Mouse (Mus musculus): ENCODE results near the gene Prune2.

Gene Prune2

DNA sequence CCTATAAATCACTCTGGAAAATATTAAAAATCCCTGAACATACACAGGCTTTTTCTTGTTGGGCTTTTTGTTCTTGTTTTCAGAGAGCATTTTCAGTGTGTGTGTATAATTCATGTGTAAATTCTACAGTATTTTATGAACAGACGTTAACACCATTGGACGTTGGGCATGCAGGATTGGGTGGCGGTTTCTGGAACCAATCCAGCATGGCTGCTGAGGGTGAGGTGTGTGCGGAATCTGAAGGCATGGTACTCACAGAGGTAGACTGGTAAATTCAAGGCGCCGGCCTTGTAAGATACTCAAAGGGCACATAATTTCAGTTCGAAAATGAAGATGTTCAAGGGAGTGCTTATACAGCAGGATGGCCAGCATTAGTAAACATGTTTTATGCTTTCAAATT lies 251.2 kb downstream of the Prune2 start:
- no peak for DNase-seq (ENCODE audit: low spot score in 2 of 2)

- no peak for DNase-seq (ENCODE audit: low spot score in 2 of 2)
Measured at GRCm38 (mm10) chr19:17210541-17210940, 254.6 kb downstream of the Prune2 start.

GRCm38 (mm10) chr19:17214896-17215520 lies 259.1 kb downstream of the Prune2 start:
- DNase-seq (ENCODE audit: low spot score in 2 of 2), result no peak

DNA sequence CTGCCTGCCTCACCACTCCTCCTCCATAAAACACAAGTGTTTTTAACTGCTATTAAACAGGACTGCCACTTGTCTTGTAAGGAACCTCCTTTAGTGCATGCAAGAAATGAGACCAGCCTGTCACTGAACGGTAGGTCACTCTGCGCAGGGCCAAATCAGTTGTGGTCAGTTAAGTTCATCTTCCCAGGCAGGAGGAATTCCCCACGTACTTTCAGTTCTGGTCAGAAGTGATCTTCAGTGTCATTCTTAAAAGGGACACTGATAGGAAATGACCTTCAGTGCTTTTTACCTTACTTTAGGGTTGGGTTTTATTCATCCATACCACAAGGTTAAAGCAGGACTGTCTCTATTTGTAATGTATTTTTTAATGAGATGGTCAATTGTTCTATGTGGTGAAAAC lies 262.3 kb downstream of the Prune2 start:
- DNase-seq (ENCODE audit: low spot score in 2 of 2), result no peak

- no peak for DNase-seq (ENCODE audit: low spot score in 2 of 2)
Measured at GRCm38 (mm10) chr19:17223801-17224200, 267.9 kb downstream of the Prune2 start.

- no peak for DNase-seq (ENCODE audit: low spot score in 2 of 2)
Measured at GRCm38 (mm10) chr19:17225570-17226083, 269.7 kb downstream of the Prune2 start.

GRCm38 (mm10) chr19:17226096-17226495 lies 270.2 kb downstream of the Prune2 start:
- DNase-seq (ENCODE audit: low spot score in 2 of 2), result no peak

DNA sequence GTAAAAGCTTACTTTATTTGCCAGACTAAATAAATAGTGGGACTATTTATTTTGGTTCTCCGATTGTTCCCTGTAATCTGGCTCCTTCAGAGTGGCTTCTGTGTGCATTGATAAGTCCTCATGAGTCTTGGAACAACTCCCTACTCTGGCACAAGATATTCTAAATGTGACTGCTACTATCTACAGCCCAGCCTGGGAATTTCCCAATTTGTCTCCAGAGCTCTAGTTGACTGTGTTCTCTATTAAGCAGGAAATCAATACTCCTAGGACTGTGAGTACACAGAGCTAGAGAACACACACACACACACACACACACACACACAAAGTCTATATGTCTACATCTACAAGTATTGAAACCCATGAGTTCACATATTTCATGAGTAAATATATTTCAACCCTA lies 274.1 kb downstream of the Prune2 start:
- DNase-seq (ENCODE audit: low spot score in 2 of 2), result no peak

DNA sequence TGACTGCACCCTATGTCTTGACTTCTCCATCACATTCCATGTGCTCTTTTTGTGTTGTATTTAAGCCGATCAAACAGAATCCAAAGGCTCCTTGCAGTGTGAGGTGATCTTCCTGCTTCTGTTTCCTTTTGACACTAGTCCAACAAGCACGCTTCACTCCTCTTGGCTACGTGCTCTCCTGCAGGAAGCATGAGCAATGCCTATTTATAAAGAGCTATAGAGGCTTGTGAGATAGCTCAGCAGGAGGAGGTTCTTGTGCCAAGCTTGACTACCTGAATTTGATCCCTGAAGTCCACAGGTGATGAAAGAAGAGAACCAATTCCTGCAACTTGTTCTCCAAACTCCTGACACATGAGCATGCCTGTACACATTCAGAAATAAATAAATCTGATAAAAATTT lies 282.6 kb downstream of the Prune2 start:
- no peak for DNase-seq (ENCODE audit: low spot score in 2 of 2)

GRCm38 (mm10) chr19:17240170-17241077 lies 284.5 kb downstream of the Prune2 start:
- DNase-seq (ENCODE audit: low spot score in 2 of 2), result no peak

DNA sequence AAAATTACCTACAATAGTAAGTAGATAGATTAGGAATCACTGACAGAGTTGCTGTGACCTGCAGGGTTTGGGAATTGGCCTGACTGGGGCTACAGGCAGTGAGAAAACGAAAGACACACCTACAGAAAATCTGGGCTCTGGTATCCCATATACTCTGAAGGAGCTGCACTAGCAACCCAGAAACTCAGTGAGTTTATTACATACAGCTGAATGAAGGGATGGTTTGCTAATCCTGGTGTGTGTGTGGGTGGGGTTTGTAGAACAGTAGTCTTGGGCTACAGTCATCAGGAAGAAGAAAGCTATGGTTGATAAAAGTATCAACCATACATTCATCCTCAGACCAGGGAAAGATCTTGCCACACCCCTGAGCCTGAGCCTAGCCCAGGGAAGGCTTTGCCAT lies 285.3 kb downstream of the Prune2 start:
- no peak for DNase-seq (ENCODE audit: low spot score in 2 of 2)

GRCm38 (mm10) chr19:17242962-17243361 lies 287.0 kb downstream of the Prune2 start:
- no peak for DNase-seq (ENCODE audit: low spot score in 2 of 2)

- no peak for DNase-seq (ENCODE audit: low spot score in 2 of 2)
Measured at GRCm38 (mm10) chr19:17244544-17244943, 288.6 kb downstream of the Prune2 start.

DNA sequence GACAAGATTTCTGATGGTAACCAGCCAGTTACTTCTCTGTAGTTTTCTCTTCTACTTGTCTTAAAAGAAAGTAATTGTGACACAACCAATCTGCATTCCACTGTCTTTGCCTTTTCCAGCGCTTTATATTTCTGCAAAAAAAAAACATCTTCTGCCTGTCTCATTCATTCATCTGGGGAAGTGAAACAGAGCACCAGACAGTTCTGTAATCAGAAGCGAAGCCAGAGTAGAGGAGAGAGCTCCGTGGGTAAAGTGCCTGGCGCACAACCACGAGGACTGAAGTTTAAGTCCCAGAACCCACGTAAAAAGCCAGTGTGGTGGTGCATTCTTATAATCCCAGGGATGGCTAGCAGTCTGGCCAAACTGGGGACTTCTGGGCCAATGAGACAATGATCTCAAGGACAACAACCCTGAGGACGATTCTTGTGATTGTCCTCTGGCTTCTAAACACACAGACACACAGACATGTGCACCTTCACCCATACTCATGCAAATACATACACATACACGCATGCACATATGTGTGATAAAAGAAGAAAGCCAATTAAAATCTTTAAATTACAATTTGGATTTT lies 291.5 kb downstream of the Prune2 start:
- DNase-seq (ENCODE audit: low spot score in 2 of 2), result no peak

DNA sequence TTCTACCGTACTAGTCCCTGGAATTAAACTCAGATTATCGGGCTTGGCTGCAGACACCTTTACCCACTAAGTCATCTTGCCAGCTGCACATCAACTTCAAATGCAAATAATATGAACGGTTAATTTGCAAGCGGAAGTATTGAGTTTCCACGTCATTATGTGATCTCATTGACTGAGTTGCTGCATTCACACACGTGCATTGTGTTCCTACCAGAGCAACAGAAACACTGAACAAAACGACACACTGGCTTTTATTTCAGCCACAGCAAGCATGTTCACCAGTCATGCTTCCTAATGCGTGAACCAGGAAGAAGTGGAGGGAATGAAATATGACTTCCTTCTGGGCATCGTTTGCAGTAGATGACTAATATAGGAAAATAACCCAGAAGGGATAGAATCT lies 293.8 kb downstream of the Prune2 start:
- no peak for DNase-seq (ENCODE audit: low spot score in 2 of 2)

- DNase-seq (ENCODE audit: low spot score in 2 of 2), result no peak
Measured at GRCm38 (mm10) chr19:17250801-17251200, 294.9 kb downstream of the Prune2 start.

GRCm38 (mm10) chr19:17251453-17251852 lies 295.5 kb downstream of the Prune2 start:
- no peak for DNase-seq (ENCODE audit: low spot score in 2 of 2)

DNA sequence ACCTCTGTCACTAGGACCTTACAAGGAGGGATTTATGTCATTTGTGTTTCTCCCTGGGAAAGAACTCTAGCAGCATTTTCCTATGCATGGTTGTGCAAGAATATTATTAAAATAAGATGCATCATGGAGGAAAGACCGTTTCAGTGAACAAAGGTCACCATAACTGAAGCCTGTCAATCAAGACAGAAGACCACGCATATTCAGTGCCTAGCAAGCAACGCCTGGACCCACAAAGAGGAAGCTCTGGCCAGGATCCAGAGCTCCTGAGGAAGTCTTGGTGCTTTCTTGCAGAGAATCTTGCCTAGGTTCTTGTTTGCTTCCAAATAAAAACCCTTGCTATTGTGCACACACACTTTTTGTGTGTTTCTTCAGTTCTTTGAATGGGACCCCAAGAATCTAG lies 296.9 kb downstream of the Prune2 start:
- no peak for DNase-seq (ENCODE audit: low spot score in 2 of 2)

DNA sequence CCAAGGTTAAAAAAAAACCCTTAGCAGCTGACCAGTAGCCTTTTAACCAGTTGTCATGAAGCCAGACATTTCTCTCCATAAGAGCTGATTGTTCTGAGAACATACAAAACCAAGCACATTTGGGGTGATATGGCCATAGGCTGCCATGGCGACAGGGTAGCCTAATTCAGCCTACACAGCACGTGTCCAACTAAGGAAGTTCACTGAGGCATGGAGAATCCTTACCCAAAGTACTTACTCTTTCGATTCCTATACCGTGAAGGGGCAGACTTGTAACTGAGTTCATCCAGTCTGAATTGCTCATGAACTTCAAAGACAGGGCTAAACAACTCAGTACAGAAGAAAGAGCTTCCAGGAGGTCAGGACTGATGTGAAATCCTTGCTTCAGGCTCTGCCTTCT lies 299.6 kb downstream of the Prune2 start:
- no peak for DNase-seq (ENCODE audit: low spot score in 2 of 2)

GRCm38 (mm10) chr19:17256388-17256787 lies 300.5 kb downstream of the Prune2 start:
- no peak for DNase-seq (ENCODE audit: low spot score in 2 of 2)

- no peak for DNase-seq (ENCODE audit: low spot score in 2 of 2)
Measured at GRCm38 (mm10) chr19:17256867-17257266, 300.9 kb downstream of the Prune2 start.

DNA sequence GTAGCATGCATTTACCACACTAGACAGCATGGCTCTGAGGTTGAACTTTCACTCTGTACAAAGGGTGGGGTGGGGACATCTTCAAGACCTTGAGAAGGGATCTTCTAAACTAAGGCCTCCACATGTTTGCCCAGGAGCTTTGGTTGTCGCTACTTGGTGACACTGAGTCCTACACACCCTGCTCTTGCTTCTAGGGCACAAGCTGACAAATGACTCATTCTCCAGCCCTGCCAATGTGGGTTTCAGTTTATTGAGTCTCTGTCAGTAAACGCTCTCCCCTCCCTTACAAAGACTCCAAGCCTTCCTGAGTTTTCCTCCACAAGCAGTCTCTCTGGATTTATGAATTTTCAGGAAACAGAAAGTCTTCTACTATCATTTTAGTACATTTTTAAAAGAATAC lies 307.3 kb downstream of the Prune2 start:
- no peak for DNase-seq (ENCODE audit: low spot score in 2 of 2)
